Mouse (Mus musculus) small intestine, adult 2 months (tissue): ENCODE data around the gene Gna14. TPM values are rescaled to one million over a fixed set of nuclear protein-coding genes. Genes with fewer than 3 reads are reported as not detected.

Experiments used
- H3K27ac ChIP-seq: fragments of 200-500 bp; 2 replicates; pipeline ENCODE4 v1.5.1; 2012; ENCODE audit warnings: low read depth, low read length, control low read depth, inconsistent platforms; ENCODE audit not compliant: insufficient read depth
- H3K27me3 ChIP-seq: fragments of 200-500 bp; 2 replicates; pipeline ENCODE4 v1.6.1; 2012; ENCODE audit warnings: mild to moderate bottlenecking, moderate library complexity, low read length, inconsistent platforms; ENCODE audit not compliant: control insufficient read depth, insufficient read depth
- H3K36me3 ChIP-seq: fragments of 200-500 bp; 2 replicates; pipeline ENCODE4 v1.6.1; 2012; ENCODE audit warnings: mild to moderate bottlenecking, low read length, control low read depth, inconsistent platforms; ENCODE audit not compliant: control insufficient read depth, insufficient read depth
- H3K4me1 ChIP-seq: fragments of 200-500 bp; 2 replicates; pipeline ENCODE4 v1.6.1; 2012; ENCODE audit warnings: low read length, inconsistent platforms, mixed read lengths; ENCODE audit not compliant: control insufficient read depth, insufficient read depth, insufficient read length
- H3K4me3 ChIP-seq: fragments of 200-500 bp; 2 replicates; pipeline ENCODE4 v1.5.1; 2012; ENCODE audit warnings: low read depth, mild to moderate bottlenecking, control low read depth, inconsistent platforms, low read length, moderate library complexity
- CTCF ChIP-seq: fragments of 200-500 bp; IDR thresholded peaks from 2 replicates; pipeline ENCODE4 v1.5.1; 2012; ENCODE audit warnings: low read depth, mild to moderate bottlenecking, control low read depth, inconsistent platforms, low read length, moderate library complexity, mixed read lengths; ENCODE audit not compliant: insufficient replicate concordance, insufficient read length; ENCODE audit errors: extremely low read depth
- POLR2A ChIP-seq: fragments of 200-500 bp; IDR thresholded peaks from 2 replicates; pipeline ENCODE4 v1.6.1; 2012; ENCODE audit warnings: low read depth, mild to moderate bottlenecking, control low read depth, inconsistent platforms, low read length, moderate library complexity
- WGBS: fragments of 180-500 bp; shearing (Covaris S2); methylation state at CpG from one replicate; pipeline ENCODE4 v1.1.7; 2018; 5-methylcytosine and 5-hydroxymethylcytosine counted together
- polyA plus RNA-seq: library from polyadenylated mRNA; depleted of rRNA; stranded (reverse); fragments of >200 nt; gene quantifications from 2 replicates; pipeline ENCODE4 v1.2.3, GENCODE M21; 2012

The Gna14 gene
- polyA plus RNA-seq, 1 experiment = 0.52 TPM

DNA sequence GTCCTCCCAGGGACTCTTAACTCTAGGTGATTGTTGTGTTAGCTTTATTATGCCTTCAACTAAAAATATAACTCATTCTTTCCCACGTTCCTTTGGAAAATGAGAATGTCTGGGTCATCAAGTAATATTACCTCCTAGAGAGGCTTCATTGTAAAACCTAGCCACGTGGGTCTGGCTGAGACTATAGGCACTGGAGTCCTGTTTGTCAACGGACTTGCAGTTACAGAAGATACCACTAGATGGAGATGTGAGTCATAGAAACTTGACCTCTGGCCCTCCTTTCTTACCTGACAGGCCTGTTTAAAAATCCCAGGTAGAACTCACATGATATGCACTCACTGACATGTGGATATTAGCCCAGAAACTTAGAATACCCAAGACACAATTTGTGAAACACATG lies 149.8 kb downstream of the Gna14 start:
- WGBS = 6% methylated on average over 3 of the region's 3 CpGs
- H3K4me1 ChIP-seq = no peaks in the 10 kb centered on the region
- no peak overlapping the region for H3K27ac ChIP-seq
- TF ChIP-seq CTCF = no peak
- no peak for TF ChIP-seq POLR2A
- no peaks in the 10 kb centered on the region for H3K36me3 ChIP-seq
- no peak overlapping the region for H3K4me3 ChIP-seq
- H3K27me3 ChIP-seq = no peaks in the 10 kb centered on the region

DNA sequence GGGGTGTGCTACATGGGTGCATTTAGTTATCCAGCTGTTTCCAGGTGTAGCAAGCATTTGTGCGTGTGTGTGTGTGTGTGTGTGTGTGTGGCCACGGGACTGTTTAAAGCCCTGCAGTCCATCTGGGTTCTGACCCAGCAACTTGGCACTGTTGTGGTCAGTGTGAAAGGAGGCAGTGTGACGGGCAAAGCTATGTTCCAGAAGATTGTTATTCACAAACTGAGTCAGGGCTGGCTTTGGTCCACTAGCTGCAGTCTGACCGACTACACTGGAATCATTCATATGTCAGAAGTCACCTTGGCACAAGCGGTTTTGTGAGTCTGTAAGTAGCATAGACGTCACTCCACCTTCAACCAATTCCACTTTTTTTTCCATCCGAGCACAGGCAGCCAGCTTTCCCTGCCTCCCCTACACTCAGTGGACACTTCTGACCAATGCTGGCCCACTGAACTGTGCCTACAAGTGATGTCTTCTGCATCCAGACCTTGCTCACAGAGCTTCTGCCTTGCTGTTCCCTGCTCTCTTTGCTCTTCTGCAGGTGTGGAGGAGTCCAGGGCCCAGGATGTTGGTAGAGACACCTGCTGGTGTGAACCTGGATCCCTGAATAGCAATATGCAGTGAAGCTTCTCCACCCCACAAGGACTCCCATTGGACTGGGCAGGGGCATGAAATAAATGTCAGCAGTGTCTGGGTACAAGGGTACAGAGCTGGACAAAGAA lies 157.9 kb downstream of the Gna14 start:
- 81% methylated on average over 7 of the region's 7 CpGs for WGBS

DNA sequence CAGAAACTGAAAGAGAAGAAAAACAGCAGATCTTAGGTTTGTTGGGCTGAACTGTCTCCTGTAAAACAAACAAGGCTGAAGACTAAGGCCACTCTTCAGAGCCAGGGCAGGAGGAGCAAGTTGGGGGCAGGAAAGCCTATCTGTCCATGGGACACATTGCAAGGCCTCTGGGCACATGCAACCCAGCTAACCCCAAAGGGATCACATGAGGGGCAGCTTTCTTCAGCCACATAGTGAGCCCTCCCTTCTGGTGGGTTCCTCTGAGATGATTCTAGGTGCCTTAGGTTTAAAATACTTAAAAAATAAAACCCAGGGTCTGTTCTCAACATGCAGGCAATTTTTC lies 158.4 kb downstream of the Gna14 start:
- H3K27me3 ChIP-seq = no peaks in the 10 kb centered on the region
- no peak overlapping the region for H3K4me3 ChIP-seq
- H3K4me1 ChIP-seq = no peaks in the 10 kb centered on the region

More for the DNA sequence above, 157.9 kb downstream of the Gna14 start:
- TF ChIP-seq POLR2A (no peak), CTCF (no peak)
- Histone ChIP-seq H3K4me1 (no peaks in the 10 kb centered on the region), H3K27me3 (no peaks in the 10 kb centered on the region), H3K36me3 (no peaks in the 10 kb centered on the region), H3K27ac (no peak overlapping the region), H3K4me3 (no peak overlapping the region)

DNA sequence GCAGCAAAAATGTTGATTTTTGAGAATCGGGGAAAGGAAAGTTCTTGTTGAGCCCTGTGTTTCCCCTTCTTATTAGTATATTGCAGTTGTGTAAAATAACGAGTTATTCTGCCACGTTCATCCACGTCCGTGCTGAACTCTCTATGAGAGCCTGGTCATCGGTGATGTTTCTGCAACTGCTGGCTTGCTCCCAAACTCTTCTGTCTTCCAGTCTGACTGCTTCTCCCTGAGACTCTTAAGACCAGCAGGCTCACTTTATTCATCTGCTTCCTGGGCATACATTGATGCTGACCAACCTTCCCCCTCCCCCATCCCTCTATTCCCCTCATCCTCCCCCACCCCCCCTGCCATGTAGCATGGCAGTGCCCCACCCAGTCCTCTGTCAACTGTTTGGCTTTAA lies 161.7 kb downstream of the Gna14 start:
- no peaks in the 10 kb centered on the region for H3K27me3 ChIP-seq
- 78% methylated on average over 6 of the region's 6 CpGs for WGBS
- H3K4me3 ChIP-seq = no peak overlapping the region
- H3K36me3 ChIP-seq = no peaks in the 10 kb centered on the region
- H3K27ac ChIP-seq = no peak overlapping the region
- TF ChIP-seq POLR2A (no peak), CTCF (no peak)
- H3K4me1 ChIP-seq = no peaks in the 10 kb centered on the region

More for the DNA sequence above, 158.4 kb downstream of the Gna14 start:
- Histone ChIP-seq H3K27ac (no peak overlapping the region), H3K36me3 (no peaks in the 10 kb centered on the region)
- no peak for TF ChIP-seq CTCF
- no peak for TF ChIP-seq POLR2A

DNA sequence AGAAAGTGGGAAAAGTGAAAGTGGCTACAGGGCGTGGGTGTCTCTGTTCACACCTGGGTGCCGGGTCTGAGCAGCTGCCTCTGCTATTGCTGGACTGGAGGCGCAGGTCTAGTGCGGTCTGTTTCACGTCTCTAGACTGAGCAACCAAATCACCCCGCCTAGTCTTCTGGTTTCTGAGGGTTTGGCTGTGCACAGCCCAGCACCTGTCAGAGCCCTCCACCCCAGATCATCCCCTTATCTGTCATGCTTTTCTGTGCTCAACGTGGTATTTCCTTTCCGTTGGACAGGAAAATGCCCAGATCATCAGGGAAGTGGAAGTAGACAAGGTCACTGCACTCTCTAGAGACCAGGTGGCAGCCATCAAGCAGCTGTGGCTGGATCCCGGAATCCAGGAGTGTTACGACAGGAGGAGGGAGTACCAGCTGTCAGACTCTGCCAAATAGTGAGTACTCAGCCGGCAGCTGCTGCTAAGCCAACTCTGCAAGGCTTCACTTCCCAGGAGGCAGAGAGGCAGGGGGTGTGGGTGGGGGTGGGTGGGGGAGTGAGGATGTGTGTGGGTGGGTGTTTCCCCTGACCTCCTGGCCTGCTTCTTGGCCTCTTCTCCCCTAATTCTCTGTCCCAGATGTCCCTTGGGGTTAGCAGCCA lies 163.2 kb downstream of the Gna14 start:
- TF ChIP-seq POLR2A (no peak), CTCF (no peak)
- Histone ChIP-seq H3K4me1 (no peaks in the 10 kb centered on the region), H3K27ac (no peak overlapping the region), H3K4me3 (no peak overlapping the region), H3K27me3 (no peaks in the 10 kb centered on the region), H3K36me3 (no peaks in the 10 kb centered on the region)
- 17% methylated on average over 11 of the region's 11 CpGs for WGBS

DNA sequence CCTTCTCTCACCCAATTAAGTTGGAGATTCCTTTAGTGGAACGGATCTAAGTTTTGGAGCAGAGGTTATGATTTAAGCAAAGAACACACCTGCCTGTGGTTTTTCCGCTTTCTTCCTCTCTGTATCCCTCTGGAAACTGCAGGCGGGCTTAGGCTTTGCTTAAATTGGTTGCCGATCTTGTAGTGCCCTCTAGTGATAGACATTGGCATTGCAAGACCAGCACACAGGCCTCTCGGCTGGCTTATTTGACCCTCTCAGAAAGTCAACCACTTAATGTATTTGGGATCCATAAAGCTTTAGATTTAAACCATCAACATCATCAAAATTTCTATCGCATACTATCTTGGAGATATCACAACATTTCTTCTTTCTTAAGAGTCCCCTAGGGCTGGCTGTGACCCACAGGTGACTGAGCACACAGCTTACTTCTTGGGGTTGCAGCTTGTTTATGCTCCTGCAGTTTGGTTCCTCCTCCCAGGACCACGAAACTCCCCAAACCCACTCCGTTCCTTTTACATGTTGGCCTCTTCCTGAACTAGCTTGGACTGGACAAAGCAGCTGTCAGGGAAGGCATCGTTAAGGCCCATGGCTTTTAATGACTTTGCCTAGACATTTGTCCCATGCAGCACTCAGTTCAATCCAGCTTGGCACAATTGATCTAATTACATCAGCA lies 163.9 kb downstream of the Gna14 start:
- no peaks in the 10 kb centered on the region for H3K27me3 ChIP-seq
- H3K27ac ChIP-seq = no peak overlapping the region

DNA sequence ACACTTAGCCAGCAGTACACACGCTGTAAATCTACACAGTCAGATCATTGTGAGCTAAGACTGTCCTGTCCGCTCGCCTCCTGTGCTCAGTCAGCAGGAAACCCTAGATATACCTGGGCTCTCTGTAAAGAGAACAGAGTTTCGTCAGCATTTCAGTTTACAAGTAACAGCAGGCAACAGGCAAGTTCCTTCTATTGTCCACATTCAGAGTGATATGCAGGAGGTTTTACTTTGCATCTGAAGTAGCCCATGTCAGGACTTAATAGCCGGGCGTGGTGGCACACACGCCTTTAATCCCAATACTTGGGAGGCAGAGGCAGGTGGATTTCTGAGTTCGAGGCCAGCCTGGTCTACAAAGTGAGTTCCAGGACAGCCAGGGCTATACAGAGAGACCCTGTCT lies 166.5 kb downstream of the Gna14 start:
- no peaks in the 10 kb centered on the region for H3K36me3 ChIP-seq
- H3K4me3 ChIP-seq = no peak overlapping the region
- H3K4me1 ChIP-seq = no peaks in the 10 kb centered on the region
- no peak for TF ChIP-seq CTCF
- no peak for TF ChIP-seq POLR2A
- no peaks in the 10 kb centered on the region for H3K27me3 ChIP-seq
- H3K27ac ChIP-seq = no peak overlapping the region
- 74% methylated on average over 8 of the region's 8 CpGs for WGBS

More for the DNA sequence above, 163.9 kb downstream of the Gna14 start:
- H3K4me3 ChIP-seq = no peak overlapping the region
- H3K36me3 ChIP-seq = no peaks in the 10 kb centered on the region
- TF ChIP-seq POLR2A (no peak), CTCF (peak; percentile 79; the same call in 1 of the 2 replicates)
- no peaks in the 10 kb centered on the region for H3K4me1 ChIP-seq
- 20% methylated on average over 9 of the region's 9 CpGs for WGBS
